Mouse (Mus musculus): ENCODE data around the gene Hnrnpd.
A peak's percentile ranks its signal among the peaks of the same experiment; 100 is the strongest.

The Hnrnpd gene

DNA sequence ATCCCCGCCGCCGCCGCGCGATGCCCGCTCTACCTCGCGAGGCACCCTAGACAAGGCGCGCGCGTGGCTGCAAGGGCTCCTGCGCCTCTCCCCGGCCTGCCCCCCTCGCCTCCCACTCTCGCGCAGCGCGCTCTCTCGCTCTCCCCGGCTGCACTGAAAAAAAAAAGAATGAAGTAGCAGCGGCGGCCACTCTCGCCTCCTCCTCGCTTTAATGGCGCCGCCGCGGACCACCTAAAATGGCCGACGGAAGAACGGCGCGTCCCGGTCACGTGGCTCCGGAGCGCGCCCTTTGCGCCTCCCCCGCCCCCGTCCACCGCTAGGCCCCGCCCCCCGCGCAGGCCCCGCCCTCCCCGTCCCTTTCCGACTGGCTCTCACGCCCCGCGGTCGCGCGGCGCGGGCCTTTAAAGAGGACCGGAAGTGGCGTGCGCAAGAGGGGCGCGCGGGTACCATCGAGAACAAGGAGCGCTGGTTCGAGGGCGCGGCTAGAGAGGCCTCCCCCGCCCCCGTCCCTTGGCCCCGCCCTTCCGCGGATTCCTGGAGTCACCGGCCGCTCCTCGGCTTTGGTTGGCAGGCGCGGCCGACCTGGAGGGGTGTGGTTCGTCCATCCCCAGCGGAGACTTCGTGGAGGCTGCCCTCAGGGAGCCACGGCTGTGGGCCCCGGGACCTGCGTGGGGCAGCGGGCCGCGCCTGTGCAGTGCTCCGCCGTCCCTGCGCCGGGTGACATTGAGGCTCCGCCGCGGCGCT lies at the start of gene Hnrnpd, which contains the start of gene 4930524J08Rik:
Gene Hnrnpd (minus strand): TSS at position 240 of the 744 bp plus-strand sequence.
Gene 4930524J08Rik (plus strand): TSS at position 363 of the 744 bp plus-strand sequence.
- peak; percentile 89 to 93 for DNase-seq (ENCODE audit: low spot score in 2 of 2)

DNA sequence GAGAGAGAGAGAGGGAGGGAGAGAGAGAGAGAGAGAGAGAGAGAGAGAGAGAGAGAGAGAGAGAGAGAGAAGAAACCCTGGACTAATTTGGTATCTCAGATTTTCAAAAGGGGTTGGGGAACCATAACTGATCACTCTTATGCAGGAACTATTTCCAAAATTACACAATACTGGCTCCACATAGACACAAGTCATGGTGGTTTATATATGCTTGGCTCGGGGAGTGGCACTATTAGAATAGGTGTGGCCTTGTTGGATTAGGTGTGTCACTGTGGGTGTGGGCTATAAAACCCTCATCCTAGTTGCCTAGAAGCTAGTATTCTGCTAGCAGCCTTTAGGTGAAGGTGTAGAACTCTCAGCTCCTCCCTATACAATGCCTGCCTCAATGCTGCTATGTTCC lies 46.1 kb upstream of the Hnrnpd start:
- no peak for DNase-seq (ENCODE audit: low spot score in 2 of 2)

DNA sequence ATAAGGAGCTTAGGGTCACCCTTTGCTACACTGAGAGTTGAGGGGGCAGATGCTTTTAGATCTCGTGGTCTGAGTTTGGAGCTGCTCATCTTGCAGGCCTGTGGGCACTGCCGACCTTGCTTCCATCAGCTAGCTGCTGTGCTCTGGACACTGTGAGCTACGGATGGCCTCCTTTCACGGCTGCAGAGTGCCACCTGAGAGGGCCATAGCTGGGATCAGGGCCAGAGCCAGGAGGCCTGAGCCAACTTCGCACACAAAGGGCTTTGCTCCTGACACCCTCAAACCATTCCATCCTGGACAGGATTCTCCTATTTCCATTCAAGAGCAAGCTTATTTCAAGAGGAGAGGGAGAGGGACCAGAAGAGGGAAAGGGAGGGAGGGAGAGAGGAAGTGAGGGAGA lies 45.7 kb upstream of the Hnrnpd start:
- no peak for DNase-seq (ENCODE audit: low spot score in 2 of 2)

DNA sequence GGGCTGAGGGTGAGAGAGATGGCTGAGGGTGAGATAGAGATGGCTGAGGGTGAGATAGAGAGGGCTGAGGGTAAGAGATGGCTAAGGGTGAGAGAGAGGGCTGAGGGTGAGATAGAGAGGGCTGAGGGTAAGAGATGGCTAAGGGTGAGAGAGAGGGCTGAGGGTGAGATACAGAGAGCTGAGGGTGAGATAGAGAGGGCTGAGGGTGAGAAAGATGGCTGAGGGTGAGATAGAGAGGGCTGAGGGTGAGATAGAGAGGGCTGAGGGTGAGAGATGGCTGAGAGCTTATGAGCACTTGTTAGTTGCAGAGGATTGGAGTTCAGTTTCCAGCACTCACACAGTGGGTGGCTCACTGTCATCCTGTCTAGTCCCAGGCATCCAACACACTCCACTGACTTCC lies 41.4 kb upstream of the Hnrnpd start:
- no peak for DNase-seq (ENCODE audit: low spot score in 2 of 2)

DNA sequence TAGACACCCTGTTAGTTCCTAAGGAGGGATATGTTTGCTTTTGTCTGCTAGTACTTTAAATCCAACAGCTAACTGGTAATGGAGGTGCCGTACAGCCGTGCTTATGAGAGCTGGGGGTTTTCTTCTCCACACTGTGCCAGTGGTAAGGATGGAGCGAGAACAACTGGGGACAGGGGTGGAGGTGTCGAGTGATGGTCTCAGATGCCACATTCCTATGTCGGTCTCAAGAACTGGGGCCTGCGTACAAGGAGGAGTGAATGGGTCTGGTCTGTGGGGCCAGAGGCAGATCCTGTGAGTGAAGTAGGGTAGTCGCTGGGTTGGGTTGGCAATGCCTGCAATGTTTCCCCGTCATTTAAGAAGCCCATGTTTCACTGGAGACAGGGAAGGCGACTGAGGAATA lies 33.9 kb upstream of the Hnrnpd start:
- no peak for DNase-seq (ENCODE audit: low spot score in 2 of 2)

DNA sequence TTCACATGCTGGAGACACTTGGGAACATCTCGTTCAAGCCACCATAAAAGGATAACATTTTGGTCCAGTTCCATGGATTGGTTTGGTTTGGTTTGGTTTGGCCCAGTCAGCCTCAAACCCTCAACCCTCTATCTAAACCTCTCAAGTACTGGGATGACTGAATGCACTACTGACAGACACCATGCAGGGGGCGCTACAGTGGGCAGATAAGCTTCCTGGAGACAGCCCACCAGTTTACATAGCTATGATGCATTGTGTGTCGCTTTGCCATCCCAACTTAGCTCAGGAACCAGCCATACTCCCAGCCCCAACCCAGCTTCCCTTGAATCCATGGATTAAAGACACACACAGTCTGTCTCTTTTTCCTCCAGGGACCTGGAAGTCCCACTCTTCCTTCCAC lies 29.7 kb upstream of the Hnrnpd start:
- DNase-seq (ENCODE audit: low spot score in 2 of 2), result no peak

DNA sequence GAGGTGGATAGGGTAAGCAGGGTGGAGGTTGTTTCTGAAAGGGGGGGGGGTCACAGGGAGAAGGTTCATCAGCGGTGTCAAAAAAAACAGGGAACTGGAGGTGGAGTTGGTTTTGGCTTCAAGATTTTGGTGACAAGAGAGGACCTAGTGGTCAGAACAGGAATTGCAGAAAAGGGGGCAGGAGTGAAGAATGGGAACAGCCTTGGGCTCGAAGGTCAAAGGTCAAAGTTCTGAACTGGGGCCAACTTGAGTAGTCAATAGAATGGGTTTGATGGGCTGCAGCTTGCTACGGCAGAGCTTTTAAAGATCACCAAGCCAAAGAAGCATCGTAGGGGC lies 28.3 kb upstream of the Hnrnpd start:
- no peak for DNase-seq (ENCODE audit: low spot score in 2 of 2)

DNA sequence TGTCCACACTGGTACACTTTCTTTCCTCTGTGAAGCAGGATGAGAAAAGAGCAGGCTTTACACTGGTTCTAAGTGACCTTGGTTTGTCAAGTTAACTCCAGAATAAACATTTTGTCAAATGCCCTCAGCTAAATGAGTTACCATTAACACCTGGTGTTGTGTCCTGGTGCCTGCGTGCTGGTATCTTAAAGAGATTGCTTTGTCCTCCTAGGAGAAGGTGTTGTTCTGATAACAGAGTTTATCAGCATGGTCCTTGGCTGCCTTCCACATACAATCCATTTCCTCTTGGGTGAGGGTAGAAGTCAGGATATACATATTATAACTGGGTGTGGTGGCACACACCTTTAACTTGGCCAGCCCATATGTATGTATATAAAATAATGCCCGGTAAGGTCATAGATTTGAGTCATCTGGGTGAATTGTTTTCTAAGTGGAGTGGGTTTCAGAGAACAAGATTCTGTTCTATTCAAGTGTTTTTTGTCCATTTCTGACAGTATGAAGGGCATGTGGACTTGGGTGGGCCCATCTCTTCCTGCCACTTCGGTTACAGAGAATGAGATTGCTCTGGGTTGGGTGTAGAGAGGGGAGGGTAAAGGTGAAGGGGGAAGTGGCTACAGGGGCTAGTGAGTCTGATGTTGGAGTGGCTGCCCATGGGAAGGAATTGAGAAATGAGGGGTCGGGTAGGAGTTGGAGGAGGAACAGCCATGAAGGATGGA lies 27.7 kb upstream of the Hnrnpd start:
- DNase-seq (ENCODE audit: low spot score in 2 of 2), result no peak

DNA sequence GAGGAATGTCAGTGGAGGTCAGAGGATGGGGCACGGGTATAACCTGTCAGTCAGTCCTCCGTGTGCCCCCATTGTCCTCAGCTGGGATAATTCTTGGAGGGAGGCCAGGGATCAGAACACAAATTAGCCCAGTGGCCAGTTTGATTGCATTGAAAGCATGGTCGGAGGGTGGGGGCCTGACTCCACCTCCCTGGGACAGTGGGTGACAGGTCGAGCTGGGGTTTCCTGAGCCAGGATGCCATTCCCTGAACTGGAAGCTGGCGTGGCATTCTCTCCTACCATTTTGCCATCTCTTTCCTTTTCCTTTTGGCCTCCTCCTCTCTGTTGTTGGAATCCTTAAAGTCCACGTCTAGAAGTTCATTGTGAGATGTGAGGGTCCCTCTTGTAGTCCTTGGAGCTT lies 27.2 kb upstream of the Hnrnpd start:
- no peak for DNase-seq (ENCODE audit: low spot score in 2 of 2)

DNA sequence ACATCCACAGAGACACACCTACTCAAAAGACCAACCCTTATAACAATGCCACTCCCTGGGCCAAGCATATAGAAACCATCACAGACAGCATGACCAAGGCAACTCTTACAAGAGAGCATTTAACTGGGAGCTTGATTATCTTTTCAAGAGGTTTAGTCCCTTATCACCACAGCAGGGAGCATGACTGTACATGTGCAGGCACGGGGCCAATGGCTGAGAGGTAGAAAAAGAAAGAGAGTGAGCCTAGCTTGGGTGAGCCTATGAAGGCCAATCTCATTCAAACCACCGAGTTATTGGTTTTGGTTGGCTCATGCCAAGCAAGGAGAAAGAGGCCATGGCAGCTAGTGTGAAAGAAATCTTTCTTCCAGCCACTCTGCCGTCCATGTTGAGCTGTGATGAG lies 26.7 kb upstream of the Hnrnpd start:
- DNase-seq (ENCODE audit: low spot score in 2 of 2), result no peak

DNA sequence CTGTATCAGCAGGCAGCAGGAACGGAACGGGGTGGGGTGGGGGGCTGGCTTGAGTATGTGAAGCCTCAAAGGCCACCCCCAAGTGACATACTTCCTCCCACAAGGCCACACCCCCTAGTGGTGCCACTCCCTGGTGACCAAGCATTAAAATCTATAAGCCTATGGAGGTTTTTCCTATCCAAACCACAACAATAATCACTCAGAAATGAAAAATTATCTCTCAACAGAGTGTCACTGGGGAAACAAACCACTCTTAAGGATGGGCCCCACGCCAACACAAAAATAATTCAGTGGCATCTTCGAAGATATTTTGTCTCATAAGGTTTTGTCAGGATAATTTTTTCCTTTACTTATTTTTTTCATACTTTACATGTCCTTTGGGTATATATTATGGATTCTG lies 25.2 kb upstream of the Hnrnpd start:
- DNase-seq (ENCODE audit: low spot score in 2 of 2), result no peak

DNA sequence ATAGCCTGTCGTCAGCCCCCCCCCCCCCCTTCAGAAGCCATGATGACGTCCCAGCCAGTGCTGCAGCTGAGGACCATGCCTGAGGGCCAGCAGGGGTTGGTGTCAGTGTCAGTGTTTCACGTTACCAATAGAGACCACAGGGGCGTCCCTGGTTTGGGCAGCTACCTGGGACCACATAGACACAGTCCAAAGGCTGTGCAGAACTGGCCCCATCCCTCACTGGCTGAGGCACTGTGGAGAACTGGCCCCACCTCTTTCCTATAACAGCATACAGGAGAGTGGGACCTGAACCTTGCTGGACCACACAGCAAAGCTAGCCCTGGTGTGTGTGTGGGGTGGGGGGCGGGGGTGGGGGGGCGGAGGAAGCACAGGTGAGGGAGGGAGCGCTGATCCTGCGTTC lies 21.8 kb upstream of the Hnrnpd start:
- DNase-seq (ENCODE audit: low spot score in 2 of 2), result no peak

DNA sequence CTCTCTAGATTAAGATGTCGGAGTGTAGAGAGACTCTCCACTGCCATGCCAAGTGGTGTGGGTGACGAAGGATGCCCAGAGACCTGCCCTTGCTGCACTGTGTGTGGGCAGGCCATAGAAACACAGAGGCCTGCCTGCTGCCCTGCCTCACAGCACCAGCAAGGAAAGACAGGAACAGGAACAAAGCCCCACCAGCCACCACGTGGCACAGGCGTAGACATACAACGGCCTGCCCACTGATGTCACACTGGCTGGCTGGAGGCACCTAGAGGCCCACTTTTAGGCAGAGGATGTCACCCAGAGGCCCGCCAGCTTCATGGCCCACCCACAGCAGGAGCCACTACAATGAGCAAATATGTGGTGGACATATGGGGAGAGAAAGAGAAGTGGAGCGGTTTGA lies 21.3 kb upstream of the Hnrnpd start:
- DNase-seq (ENCODE audit: low spot score in 2 of 2), result no peak

DNA sequence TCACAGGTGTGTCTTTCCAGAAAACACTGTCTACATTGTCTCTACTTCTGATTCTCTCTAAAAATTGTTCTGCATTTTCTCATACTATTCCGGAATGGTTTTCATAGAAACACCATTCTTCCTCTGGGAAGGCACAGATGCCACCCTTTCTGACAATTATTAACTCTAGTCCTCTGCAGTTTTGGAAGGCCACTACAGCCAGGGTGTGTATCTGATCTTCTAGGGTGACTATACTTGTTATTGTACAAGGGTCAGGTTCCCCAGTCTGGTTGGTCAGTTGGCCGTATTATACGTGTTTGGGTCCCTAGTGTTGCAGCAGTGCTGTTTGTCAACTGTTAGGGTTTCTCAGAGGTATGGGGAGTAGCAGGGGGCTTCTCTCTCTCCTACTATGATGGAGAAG lies 15.9 kb upstream of the Hnrnpd start:
- no peak for DNase-seq (ENCODE audit: low spot score in 2 of 2)

DNA sequence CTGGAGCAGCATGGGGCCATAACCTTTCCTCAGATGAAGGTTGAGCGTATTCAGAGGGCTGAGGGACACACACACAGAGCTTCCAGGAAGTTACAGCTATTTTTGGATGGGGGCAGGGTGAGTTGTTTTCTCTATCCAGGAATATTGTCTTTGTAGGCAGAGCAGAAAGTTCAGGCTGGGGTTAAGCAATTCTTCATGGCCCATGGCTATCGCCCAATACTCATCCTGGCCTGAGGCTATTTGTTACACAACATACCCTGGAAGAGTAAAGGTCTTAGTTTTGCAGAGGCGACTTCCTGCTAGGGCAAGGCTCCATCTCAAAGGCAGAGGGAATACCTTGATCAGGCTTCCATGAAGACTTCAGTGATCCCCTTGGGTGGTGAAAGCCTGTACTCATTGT lies 15.4 kb upstream of the Hnrnpd start:
- DNase-seq (ENCODE audit: low spot score in 2 of 2), result no peak

DNA sequence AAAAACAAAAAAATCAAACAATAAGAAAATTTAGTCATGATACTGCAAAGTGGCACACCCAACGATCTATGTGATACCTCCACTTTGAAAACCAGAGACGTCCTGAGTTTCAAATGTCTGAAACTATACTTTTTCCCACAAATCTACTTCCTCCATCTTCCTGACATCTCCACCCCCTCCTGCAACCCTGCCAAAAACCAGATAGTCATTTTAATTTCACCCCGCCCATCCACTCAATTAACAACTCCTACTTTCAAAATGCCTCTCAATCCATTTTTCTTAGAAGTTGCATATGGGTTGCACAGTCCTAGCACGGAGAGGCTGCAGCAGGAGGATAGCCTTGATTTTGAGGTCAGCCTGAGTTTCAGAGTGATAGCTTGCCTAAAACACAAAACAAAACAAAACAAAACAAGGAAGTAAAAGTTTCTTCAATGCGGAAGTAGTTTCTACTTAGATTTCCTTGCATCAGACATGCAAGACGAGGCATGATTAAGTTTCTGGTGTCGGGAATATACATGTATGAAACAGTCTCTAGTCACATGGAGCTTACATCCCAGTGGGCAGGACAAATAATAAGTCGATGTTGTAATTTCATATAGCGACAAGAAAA lies 4.8 kb upstream of the Hnrnpd start:
- no peak for DNase-seq (ENCODE audit: low spot score in 2 of 2)

DNA sequence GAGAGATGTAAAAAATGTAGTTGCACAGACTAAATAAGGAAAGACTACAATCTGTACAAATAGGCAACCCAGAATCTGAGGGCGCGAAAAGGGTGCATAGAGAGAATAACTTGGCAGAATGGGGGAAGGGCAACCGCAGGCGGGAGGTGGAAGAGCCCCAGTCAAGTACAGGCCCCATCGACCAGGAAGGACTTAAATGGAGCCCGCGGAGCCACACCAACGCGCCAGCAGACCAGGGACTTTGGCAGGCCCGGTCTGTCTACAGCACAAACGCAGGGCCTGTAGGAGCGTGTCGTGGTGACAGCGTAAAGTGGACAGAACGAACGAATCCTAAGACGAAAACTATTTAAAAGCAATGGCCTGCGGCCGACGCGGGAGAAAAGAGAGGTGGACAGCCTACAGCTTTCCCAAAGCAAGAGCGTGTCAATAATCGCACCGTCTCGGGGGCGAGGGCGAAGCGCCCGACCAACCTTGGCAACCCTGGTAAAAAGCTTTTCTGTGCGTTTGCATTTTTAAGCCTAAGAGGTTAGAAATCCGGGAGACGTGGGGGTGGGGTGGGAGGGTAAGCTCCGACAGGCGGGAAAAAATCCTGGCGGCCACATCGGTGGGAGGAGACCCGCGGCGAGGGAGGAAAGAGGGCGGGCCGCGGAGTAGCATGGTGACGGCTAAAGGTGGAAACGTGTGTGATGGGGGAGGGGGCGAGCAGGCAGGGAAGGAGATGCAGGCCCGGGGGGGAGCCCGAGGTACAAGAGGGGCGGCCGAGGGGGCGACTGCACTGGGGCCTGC lies 1.0 kb downstream of the Hnrnpd start:
- peak; percentile 27 to 48 for DNase-seq (ENCODE audit: low spot score in 2 of 2)

DNA sequence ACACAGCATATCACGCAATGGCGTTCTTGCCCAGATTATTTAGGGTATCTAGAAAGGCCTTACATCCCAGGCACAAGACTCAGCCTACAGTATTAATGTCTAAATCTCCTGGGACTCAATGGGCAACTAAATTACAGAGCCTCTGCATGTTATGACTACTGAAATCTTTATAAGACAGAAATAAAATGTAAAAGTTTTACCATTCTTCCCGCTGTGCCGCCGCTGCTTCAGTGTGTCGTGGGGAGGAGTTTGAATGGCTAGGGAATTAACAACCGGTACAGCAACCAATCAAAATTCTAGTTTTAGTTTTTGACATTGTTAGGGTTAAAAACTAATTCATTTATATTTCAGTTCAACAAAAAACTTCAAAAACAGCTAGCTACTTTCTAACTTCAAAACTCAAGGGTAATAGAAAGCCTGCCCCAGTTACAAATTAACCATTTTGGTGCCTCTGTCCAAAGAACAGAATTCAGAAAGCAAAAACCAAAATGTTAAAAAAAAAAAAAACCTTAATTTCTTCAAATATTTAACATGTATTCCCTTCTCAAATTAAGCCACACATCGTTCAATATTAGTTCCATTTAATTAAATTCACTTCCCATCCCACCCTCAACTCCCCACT lies 2.3 kb downstream of the Hnrnpd start:
- DNase-seq (ENCODE audit: low spot score in 2 of 2), result no peak

DNA sequence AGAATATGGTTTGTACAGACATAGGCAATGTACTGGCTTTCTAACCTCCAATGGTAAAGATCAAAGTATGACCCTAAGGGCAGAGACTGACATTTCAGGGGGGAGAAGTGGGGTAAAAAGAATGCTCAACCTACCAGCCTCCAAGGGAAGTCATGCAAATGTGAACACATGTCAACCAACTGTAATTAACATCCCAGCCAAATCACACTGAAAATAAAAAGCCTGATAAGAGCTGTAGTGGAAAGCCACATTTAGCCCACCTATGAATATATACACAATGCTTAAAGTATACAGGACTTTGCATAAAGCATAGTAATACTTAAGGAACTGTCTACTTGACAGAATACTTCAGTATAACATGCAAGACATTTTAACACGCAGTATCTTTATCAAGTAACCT lies 3.0 kb downstream of the Hnrnpd start:
- DNase-seq (ENCODE audit: low spot score in 2 of 2), result no peak

DNA sequence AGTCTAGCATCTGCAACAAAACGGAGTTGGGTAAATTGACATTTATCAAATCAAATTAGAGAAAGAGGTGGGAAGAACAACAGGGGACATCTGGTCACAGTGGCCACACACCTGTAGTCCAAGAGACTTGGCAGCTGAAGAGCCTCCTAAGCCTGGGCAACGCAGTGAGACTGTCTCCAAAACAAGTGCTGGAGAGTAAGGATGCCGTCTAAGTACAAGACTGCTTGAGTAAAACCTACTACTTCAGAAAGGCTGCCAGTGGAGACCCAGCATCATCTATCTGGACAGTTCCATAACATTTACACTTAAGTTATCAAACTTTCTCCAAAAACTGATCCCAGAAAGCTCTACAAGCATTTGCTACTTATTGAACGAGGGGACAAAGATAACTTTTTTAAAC lies 3.7 kb downstream of the Hnrnpd start:
- no peak for DNase-seq (ENCODE audit: low spot score in 2 of 2)

DNA sequence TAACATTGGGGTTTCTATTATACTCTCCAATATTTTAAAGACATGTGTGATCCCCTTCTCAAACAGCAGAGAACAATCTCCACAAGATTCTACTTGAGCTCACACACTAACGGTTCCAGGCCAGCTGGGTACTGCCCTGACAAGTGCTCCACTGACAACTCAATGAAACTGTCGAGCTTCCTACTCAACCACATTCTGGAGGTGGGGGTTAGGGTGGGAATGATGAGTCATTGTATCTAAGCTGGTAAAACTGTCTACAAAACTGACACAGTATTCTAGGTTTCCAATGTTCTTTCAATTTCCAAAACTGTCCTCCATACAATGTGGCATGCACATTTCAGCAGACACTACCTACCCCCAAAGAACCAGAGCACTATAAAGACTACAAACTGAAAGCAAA lies 4.8 kb downstream of the Hnrnpd start:
- no peak for DNase-seq (ENCODE audit: low spot score in 2 of 2)

DNA sequence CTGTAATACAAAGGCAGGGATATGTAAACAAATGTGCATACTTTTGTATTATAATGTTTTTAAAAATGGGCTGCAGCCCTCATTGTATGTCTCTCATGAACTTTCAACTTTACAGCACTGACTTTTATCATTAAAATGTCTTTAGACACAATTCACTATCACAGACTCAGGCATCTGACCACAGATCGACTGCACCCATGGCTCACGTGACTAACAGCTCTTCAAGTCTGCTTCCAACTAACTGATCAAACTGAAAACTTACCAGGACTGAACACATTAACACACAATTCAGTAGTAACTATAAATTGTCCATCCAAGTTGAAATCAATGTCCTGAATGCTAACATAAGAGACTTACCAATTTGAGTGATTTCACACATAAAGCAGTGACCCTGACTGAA lies 18.8 kb downstream of the Hnrnpd start:
- DNase-seq (ENCODE audit: low spot score in 2 of 2), result no peak
